ENCODE assay signal across 21 mouse cellular contexts in the genomic region with DNA sequence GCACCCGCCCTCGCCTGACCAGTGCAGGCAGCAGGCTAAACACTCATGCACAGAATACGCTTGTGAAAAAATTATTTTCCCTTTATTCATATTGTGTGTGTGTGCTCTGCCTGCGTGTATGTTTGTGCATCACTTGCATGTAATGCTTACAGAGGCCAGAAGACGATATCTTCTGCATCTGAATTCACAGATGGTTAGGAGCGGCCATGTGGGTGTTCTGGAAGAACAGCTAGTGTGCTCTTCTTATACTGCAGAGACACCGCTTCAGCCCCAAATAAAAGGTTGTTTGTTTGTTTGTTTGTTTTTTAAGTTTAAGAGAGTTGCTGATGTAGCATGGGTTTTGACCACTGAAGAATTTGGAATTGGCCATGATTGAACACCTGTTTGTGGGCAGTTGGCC. TPM values are rescaled to one million over a fixed set of nuclear protein-coding genes. Genes with fewer than 3 reads are reported as not detected.
DNase-seq lines count a peak whose midpoint lies in the region; ATAC-seq and TF ChIP-seq lines count a peak whose summit lies in the region.
"Had no signal": no experiment of that assay in that cellular context is flagged by ENCODE, and none has a peak within 500 bp of the region (broad histone marks: within the 10 kb centered on the region; RNA-seq: fewer than 3 reads in every experiment).

No protein-coding gene starts in this region.

- no peak overlapping the region for H3K4me3 ChIP-seq in gastrocnemius, adult 2 months
- no peak overlapping the region for H3K4me3 ChIP-seq in left cerebral cortex, adult 2 months
- no peak overlapping the region for H3K4me3 ChIP-seq in liver, embryonic 11.5 days (ENCODE audit: low read depth, low read length)
- H3K4me3 ChIP-seq: embryonic facial prominence, embryonic 13.5 days; heart, embryonic 12.5 days; limb, embryonic 12.5 days; midbrain, embryonic 13.5 days; neural tube, embryonic 13.5 days had no signal

- 77% methylated on average over 7 of the region's 7 CpGs for WGBS in liver, embryonic 11.5 days

- H3K27me3 ChIP-seq in liver, embryonic 11.5 days (replicated peaks; ENCODE audit: control insufficient read depth, insufficient read depth, low read length) = no peaks in the 10 kb centered on the region
- H3K27me3 ChIP-seq: embryonic facial prominence, embryonic 13.5 days; heart, embryonic 12.5 days; limb, embryonic 12.5 days; midbrain, embryonic 13.5 days; neural tube, embryonic 13.5 days had no signal

- no peak for TF ChIP-seq CTCF in gastrocnemius, adult 2 months (IDR thresholded peaks at IDR 0.05)
- no peak; the same call in none of the 2 replicates for TF ChIP-seq CTCF in left cerebral cortex, adult 2 months (IDR thresholded peaks at IDR 0.05)

- no peaks in the 10 kb centered on the region for H3K9me3 ChIP-seq in liver, embryonic 11.5 days (ENCODE audit: control insufficient read depth, low read length)
- H3K9me3 ChIP-seq: embryonic facial prominence, embryonic 13.5 days; heart, embryonic 12.5 days; limb, embryonic 12.5 days; midbrain, embryonic 13.5 days; neural tube, embryonic 13.5 days had no signal

- no peaks in the 10 kb centered on the region for H3K36me3 ChIP-seq in liver, embryonic 11.5 days (ENCODE audit: control insufficient read depth, insufficient read depth, low read length)
- H3K36me3 ChIP-seq: embryonic facial prominence, embryonic 13.5 days; midbrain, embryonic 13.5 days; neural tube, embryonic 13.5 days had no signal

- peaks cover 51% of the 10 kb centered on the region for H3K4me1 ChIP-seq in liver, embryonic 11.5 days (replicated peaks; ENCODE audit: control insufficient read depth, insufficient read depth, low read length)

- H3K27ac ChIP-seq in gastrocnemius, adult 2 months = peak overlapping the region; percentile 73
- H3K27ac ChIP-seq in left cerebral cortex, adult 2 months = peak overlapping the region; percentile 24; the same call in 1 of the 2 replicates
- H3K27ac ChIP-seq in liver, embryonic 11.5 days (ENCODE audit: low read depth, low read length) = peak overlapping the region; percentile 34; the same call in 1 of the 2 replicates
- H3K27ac ChIP-seq: embryonic facial prominence, embryonic 13.5 days; hindbrain, embryonic 14.5 days; limb, embryonic 12.5 days; midbrain, embryonic 13.5 days; neural tube, embryonic 13.5 days had no signal

- H3K9ac ChIP-seq in liver, embryonic 11.5 days (ENCODE audit: low read depth, low read length) = no peak overlapping the region
- H3K9ac ChIP-seq: embryonic facial prominence, embryonic 13.5 days; heart, embryonic 12.5 days; hindbrain, embryonic 14.5 days; limb, embryonic 12.5 days; midbrain, embryonic 13.5 days; neural tube, embryonic 13.5 days had no signal

- no peak for DNase-seq in gastrocnemius, adult 2 months
- DNase-seq in gastrocnemius, postnatal 10 days = no peak
- no peak for DNase-seq in left cerebral cortex, adult 2 months (ENCODE audit: extremely low spot score in 1 of 2, low spot score in 2 of 2)
- no peak for DNase-seq in left cerebral cortex, postnatal 4 days
- DNase-seq in liver, embryonic 11.5 days (ENCODE audit: low spot score) = no peak
- no peak for DNase-seq in kidney, adult 11 months
- DNase-seq: adrenal gland, adult 2 months; cerebellum, postnatal 14 days; lung, adult 2 months; right cerebral cortex, postnatal 14 days; spleen, adult 18-20 months; thymus, postnatal 36 days had no signal

- peak overlapping the region; percentile 46; the same call in 1 of the 2 replicates for H3K4me2 ChIP-seq in liver, embryonic 11.5 days
- H3K4me2 ChIP-seq: embryonic facial prominence, embryonic 13.5 days; hindbrain, embryonic 14.5 days; limb, embryonic 12.5 days; midbrain, embryonic 13.5 days; neural tube, embryonic 13.5 days had no signal

- ATAC-seq in liver, embryonic 11.5 days (replicated peaks; ENCODE audit: low FRiP score) = no peak; the same call in 1 of the 2 replicates
- peak; percentile 57; the same call in 1 of the 2 replicates for ATAC-seq in megakaryocyte-erythroid progenitor cell, adult 5-6 weeks (replicated peaks; ENCODE audit: low FRiP score, low TSS enrichment, poor library complexity, severe bottlenecking)
- ATAC-seq in cerebellum, adult (ENCODE audit: insufficient number of reproducible peaks, low FRiP score, low TSS enrichment) = no peak
- ATAC-seq: forebrain, embryonic 14.5 days; midbrain, embryonic 13.5 days had no signal

- intact Hi-C loops in gastrocnemius, adult 2 months (cut with DNase I) = no loop called here
- intact Hi-C loops in left cerebral cortex, adult 2 months (cut with DNase I) = no loop called here
- intact Hi-C loops in left cerebral cortex, postnatal 4 days (cut with DNase I) = no loop called here

RNA-seq across cellular contexts. Expression of a gene that starts 10.1 kb away (rescaled TPM):
- total RNA-seq in gastrocnemius, adult 2 months (2021) = 10 to 100 TPM; 15.7 to 18.1 TPM
- 10 to 100 TPM; 18.2 to 26.8 TPM for total RNA-seq in gastrocnemius, postnatal 10 days (2021)
- total RNA-seq in left cerebral cortex, adult 2 months (2021) = 10 to 100 TPM; 49.5 to 52.6 TPM
- total RNA-seq in left cerebral cortex, postnatal 4 days (2021) = 10 to 100 TPM; 38.1 to 41.0 TPM
- 45.5 and 45.7 TPM in 2 replicates for polyA plus RNA-seq in liver, embryonic 11.5 days (2014; fragmentation: Nextera tagmentation; extraction: Ambion mirVana)
- total RNA-seq in megakaryocyte-erythroid progenitor cell, adult 5-6 weeks (2014; fragmentation: Nextera tagmentation) = 66.1 and 66.2 TPM in 2 replicates
- 70.7 and 92.4 TPM in 2 replicates for total RNA-seq in megakaryocyte-erythroid progenitor cell, adult 5-6 weeks (2017)

RNA-seq across cellular contexts. Expression of a gene that starts 59.1 kb away (rescaled TPM):
- 10 to 100 TPM; 20.9 to 22.0 TPM for total RNA-seq in gastrocnemius, adult 2 months (2021)
- 10 to 100 TPM; 23.2 to 26.3 TPM for total RNA-seq in gastrocnemius, postnatal 10 days (2021)
- 100 to 1,000 TPM; 129 to 136 TPM for total RNA-seq in left cerebral cortex, adult 2 months (2021)
- 100 to 1,000 TPM; 120 to 129 TPM for total RNA-seq in left cerebral cortex, postnatal 4 days (2021)
- polyA plus RNA-seq in liver, embryonic 11.5 days (2014; fragmentation: Nextera tagmentation; extraction: Ambion mirVana) = 42.0 and 46.1 TPM in 2 replicates
- total RNA-seq in megakaryocyte-erythroid progenitor cell, adult 5-6 weeks (2014; fragmentation: Nextera tagmentation) = 56.1 and 105 TPM in 2 replicates
- total RNA-seq in megakaryocyte-erythroid progenitor cell, adult 5-6 weeks (2017) = 93.4 and 95.7 TPM in 2 replicates
